Mouse (Mus musculus) yolk sac, embryonic 10.5 days (tissue): ENCODE data around the gene Gm10639.
"Not testable (repeated sequence)": the region's sequence is repeated elsewhere in the genome, so short reads cannot be mapped to it uniquely, and the experiment has no call there.

Source experiments
- DNase-seq: peaks from one replicate; pipeline ENCODE4 v3.0.0-alpha.2; 2017; ENCODE audit warnings: low spot score

Gene Gm10639

DNA sequence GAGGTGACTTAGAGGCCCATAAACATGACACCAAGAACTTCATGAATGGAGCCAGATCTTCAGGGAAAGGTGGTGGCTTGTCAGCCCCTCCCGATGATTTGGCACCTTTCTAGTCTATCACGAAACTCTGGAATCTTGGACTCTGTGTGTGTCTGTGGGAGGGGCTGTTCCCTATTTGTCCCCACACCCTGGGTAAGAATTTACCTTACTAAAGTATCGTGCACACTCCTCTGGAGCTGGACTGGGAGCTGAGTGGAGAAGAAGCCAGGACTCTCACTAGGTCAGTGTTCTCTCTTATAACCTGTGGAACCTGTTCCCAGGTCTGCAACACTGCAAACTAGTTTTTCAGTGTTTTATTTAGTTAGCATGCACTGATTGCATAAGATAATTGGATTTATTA, at the start of gene Gm10639:
Gene Gm10639, plus strand, starts transcription at position 201 of the 400 bp plus-strand sequence.
- DNase-seq = not testable (repeated sequence)

- peak; percentile 2 for DNase-seq
Observed at GRCm38 (mm10) chr9:78255683-78256470, 33.8 kb upstream of the Gm10639 start.

DNA sequence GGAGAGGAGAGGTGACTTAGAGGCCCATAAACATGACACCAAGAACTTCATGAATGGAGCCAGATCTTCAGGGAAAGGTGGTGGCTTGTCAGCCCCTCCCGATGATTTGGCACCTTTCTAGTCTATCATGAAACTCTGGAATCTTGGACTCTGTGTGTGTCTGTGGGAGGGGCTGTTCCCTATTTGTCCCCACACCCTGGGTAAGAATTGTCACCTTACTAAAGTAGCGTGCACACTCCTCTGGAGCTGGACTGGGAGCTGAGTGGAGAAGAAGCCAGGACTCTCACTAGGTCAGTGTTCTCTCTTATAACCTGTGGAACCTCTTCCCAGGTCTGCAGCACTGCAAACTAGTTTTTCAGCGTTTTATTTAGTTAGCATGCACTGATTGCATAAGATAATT, 32.8 kb upstream of the Gm10639 start, which contains the start of gene Gm3776:
Gene Gm3776, plus strand, starts transcription at position 216 of the 400 bp plus-strand sequence.
- not testable (repeated sequence) for DNase-seq

- DNase-seq = not testable (repeated sequence)
Observed at GRCm38 (mm10) chr9:78259688-78260087, 30.0 kb upstream of the Gm10639 start.

GRCm38 (mm10) chr9:78270945-78271344, 18.8 kb upstream of the Gm10639 start:
- not testable (repeated sequence) for DNase-seq

DNA sequence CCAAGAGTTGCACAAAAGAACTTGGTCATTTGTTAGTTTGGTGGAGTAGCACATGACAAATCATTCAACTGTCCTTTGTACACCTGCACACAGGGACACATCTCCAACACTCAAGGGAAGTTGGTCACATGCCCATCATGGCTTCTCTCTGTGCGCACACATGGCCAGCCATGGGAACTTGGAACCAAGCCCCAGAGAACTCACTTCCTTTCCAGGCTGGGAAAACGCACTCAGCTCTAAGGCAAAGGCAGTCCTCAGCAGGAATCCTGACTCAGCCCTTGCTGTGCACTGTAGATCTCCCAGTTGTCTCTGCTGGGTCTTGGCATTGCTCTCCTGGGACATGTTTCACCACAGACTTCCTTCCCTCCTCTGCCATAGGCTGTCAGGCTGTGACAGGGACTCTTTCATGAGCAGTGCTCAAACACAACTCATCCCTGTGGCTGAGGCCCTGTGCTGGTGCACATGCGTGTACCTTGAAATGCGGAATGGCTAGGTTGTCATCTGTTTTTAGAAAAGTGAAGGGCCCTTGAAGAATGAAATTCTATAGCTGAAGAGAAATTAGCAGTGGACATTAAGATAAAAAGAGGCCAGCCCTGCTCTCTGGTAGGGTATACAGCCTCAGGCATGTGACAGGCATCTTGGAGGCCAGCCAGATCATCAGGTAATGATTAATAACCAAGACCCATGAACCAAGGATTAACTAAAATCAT, 7.6 kb upstream of the Gm10639 start:
- DNase-seq = peak; percentile 68

GRCm38 (mm10) chr9:78289063-78289462, 660 bp upstream of the Gm10639 start:
- not testable (repeated sequence) for DNase-seq

- not testable (repeated sequence) for DNase-seq
Observed at GRCm38 (mm10) chr9:78292462-78292861, 2.7 kb downstream of the Gm10639 start.

GRCm38 (mm10) chr9:78293683-78294082, 4.0 kb downstream of the Gm10639 start:
- DNase-seq = not testable (repeated sequence)

GRCm38 (mm10) chr9:78294781-78295180, 5.1 kb downstream of the Gm10639 start:
- DNase-seq = not testable (repeated sequence)

DNA sequence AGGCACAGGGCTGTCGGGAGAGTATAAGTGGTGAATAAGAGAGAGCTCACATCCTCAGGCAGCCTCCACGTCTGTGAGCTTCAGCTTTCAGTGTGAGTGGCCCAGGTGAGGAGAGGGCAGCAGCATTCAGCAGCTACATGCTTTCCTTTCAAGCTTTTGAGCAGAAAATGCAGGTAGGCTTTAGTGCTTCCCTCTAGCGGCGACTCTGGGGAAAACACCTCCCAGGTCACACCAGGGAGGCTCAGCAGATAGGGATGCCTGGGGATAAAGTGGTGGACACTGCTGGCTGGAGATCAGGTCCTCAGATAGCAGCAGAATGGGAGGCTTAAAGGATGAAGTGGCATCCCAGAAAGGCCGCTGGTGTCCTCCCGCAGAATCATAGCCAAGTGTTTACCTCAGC, 6.4 kb downstream of the Gm10639 start:
- DNase-seq = peak; percentile 53

- no peak for DNase-seq
Observed at GRCm38 (mm10) chr9:78298232-78298631, 8.5 kb downstream of the Gm10639 start.

DNA sequence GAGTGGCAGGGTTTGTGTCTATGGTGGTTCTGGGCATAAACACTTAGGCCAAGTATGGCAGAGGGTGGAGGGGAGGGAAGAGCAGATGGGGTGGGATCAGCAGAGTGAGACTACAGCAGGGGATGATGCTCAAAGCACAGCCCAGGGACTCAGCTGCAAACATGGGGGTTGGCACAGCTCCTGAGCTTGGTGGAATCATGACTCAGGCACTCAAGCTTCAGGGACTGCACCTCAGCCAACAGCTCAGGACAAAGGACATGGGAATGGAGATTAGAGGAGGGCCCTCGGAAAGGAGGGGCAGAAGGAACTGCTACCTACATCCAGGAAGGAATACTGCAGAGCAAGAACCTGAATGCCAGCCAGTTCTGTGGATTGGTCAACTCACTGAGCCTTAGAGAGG, 9.4 kb downstream of the Gm10639 start:
- DNase-seq = not testable (repeated sequence)

DNA sequence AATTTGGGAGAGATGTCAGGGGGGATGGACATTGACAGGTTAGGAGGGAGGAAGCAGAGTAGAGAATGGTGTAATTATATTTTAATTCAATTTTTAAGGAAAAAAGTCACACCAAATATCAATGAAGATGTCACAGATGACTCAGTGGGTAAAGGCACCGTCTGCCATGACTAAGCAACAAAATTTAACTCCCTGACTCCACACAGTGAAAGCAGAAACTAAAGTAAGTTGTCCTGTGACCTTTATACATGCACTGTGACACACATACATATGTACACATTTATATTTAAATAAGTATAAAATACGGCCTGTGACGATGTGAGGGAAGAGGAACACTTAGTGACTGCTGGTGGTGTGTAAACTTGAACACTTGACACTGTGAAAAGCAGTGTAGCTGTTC, 18.4 kb downstream of the Gm10639 start:
- not testable (repeated sequence) for DNase-seq

GRCm38 (mm10) chr9:78314696-78315095, 25.0 kb downstream of the Gm10639 start, which contains the start of gene Omt2a:
Gene Omt2a (minus strand): TSS chr9:78314796.
- DNase-seq = no peak

GRCm38 (mm10) chr9:78319499-78319898, 29.8 kb downstream of the Gm10639 start:
- no peak for DNase-seq

GRCm38 (mm10) chr9:78327289-78327688, 37.6 kb downstream of the Gm10639 start, which contains the start of gene Omt2b:
Gene Omt2b (plus strand): TSS chr9:78327589.
- not testable (repeated sequence) for DNase-seq

DNA sequence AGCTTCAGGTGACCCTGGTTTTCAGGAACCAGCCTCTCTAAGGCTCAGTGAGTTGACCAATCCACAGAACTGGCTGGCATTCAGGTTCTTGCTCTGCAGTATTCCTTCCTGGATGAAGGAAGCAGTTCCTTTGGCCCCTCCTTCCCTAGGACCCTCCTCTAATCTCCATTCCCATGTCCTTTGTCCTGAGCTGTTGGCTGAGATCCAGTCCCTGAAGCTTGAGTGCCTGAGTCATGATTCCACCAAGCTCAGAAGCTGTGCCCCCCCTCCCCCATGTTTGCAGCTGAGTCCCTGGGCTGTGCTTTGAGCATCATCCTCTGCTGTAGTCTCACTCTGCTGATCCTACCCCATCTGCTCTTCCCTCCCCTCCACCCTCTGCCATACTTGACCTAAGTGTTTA, 47.3 kb downstream of the Gm10639 start:
- DNase-seq = not testable (repeated sequence)

DNA sequence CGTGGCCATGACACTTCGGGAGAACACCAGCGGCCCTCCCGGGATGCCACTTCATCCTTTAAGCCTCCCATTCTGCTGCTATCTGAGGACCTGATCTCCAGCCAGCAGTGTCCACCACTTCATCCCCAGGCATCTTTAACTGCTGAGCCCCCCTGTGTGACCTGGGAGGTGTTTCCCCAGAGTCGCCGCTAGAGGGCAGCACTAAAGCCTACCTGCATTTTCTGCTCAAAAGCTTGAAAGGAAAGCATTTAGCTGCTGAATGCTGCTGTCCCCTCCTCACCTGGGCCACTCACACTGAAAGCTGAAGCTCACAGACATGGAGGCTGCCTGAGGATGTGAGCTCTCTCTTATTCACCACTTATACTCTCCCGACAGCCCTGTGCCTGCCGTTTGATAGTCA, 50.6 kb downstream of the Gm10639 start:
- DNase-seq = peak; percentile 30

DNA sequence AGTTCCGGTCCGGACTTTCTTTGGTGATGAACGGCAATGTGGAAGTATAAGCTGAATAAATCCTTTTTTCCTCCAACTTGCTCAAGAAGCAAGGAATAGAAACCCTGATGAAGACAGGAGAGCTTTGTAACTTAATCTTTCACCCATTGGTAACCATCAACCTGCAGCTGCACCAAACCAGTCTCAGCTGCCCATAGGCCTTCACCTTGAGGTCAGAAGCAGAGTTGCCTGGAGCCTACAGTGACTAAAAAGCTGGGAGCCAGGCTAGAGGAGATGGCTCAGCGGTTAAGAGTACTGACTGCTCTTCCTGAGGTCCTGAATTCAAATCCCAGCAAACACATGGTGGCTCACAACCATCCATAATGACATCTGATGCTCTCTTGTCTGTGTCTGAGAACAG, 52.8 kb downstream of the Gm10639 start:
- not testable (repeated sequence) for DNase-seq

GRCm38 (mm10) chr9:78343055-78343454, 53.3 kb downstream of the Gm10639 start:
- DNase-seq = not testable (repeated sequence)

DNA sequence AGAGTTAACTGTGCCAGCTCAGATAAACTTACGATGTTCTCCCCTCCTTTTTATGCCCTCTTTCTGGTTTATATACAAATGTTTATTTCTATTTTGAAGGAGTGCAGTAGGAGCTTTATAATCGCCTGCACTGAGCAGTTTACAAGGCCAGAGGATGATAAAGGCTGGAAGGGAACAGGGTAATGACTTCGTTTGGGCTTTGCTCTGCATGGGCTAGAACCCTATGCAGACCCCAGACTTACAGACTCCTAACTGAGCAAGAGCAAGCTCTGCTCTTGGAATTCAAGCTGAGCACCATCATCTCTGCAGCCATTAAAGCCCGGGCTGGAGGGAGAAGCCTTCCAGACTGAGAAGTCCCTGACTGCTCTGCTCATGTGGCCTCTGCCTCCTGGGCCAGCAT, 55.5 kb downstream of the Gm10639 start:
- not testable (repeated sequence) for DNase-seq

GRCm38 (mm10) chr9:78347004-78347403, 57.3 kb downstream of the Gm10639 start:
- no peak for DNase-seq
